Mouse (Mus musculus): Measurements from ENCODE around the gene Trex1. TPM values are rescaled to one million over a fixed set of nuclear protein-coding genes. Genes with fewer than 3 reads are reported as not detected.

Gene Trex1
- polyA plus RNA-seq, 1 experiment, result 40.4 TPM

- H3K27ac ChIP-seq (ENCODE audit: insufficient read depth, low read length), result no peak overlapping the region
- 75% methylated on average over 6 of the region's 6 CpGs for WGBS
- DNase-seq, result peak in 1 of 2 experiments; percentile 11
Observed at GRCm38 (mm10) chr9:109053851-109054250, 5.7 kb downstream of the Trex1 start.

GRCm38 (mm10) chr9:109053366-109053765, 6.2 kb downstream of the Trex1 start:
- Histone ChIP-seq H3K27ac (ENCODE audit: insufficient read depth, low read length) (no peak overlapping the region), H3K27me3 (ENCODE audit: control insufficient read depth, insufficient read depth, low read length) (no peaks in the 10 kb centered on the region), H3K4me1 (ENCODE audit: control insufficient read depth, insufficient read depth, low read length) (peaks cover 15% of the 10 kb centered on the region), H3K4me3 (replicated peaks; ENCODE audit: insufficient read depth, low read depth, low read length) (no peak overlapping the region)
- no peak for DNase-seq
- WGBS, result 78% methylated on average over 3 of the region's 3 CpGs
- no peak for TF ChIP-seq CTCF (IDR thresholded peaks at IDR 0.05; ENCODE audit: borderline replicate concordance, insufficient read depth, low read depth, low read length)
- no peak for TF ChIP-seq POLR2A (IDR thresholded peaks at IDR 0.05; ENCODE audit: borderline replicate concordance, insufficient read depth, low read length)

More at GRCm38 (mm10) chr9:109053851-109054250, 5.7 kb downstream of the Trex1 start:
- H3K4me3 ChIP-seq (replicated peaks; ENCODE audit: insufficient read depth, low read depth, low read length), result no peak overlapping the region
- H3K27me3 ChIP-seq (ENCODE audit: control insufficient read depth, insufficient read depth, low read length), result no peaks in the 10 kb centered on the region
- no peak for TF ChIP-seq CTCF (IDR thresholded peaks at IDR 0.05; ENCODE audit: borderline replicate concordance, insufficient read depth, low read depth, low read length)
- no peak for TF ChIP-seq POLR2A (IDR thresholded peaks at IDR 0.05; ENCODE audit: borderline replicate concordance, insufficient read depth, low read length)
- H3K4me1 ChIP-seq (ENCODE audit: control insufficient read depth, insufficient read depth, low read length), result peaks cover 20% of the 10 kb centered on the region

- WGBS, result 83% methylated on average over 9 of the region's 9 CpGs
- peak in 1 of 2 experiments; percentile 6 for DNase-seq
- Histone ChIP-seq H3K4me1 (ENCODE audit: control insufficient read depth, insufficient read depth, low read length) (peaks cover 9% of the 10 kb centered on the region), H3K27me3 (ENCODE audit: control insufficient read depth, insufficient read depth, low read length) (no peaks in the 10 kb centered on the region), H3K27ac (ENCODE audit: insufficient read depth, low read length) (no peak overlapping the region), H3K4me3 (replicated peaks; ENCODE audit: insufficient read depth, low read depth, low read length) (no peak overlapping the region)
- no peak for TF ChIP-seq POLR2A (IDR thresholded peaks at IDR 0.05; ENCODE audit: borderline replicate concordance, insufficient read depth, low read length)
- no peak for TF ChIP-seq CTCF (IDR thresholded peaks at IDR 0.05; ENCODE audit: borderline replicate concordance, insufficient read depth, low read depth, low read length)
Observed at GRCm38 (mm10) chr9:109052490-109053260, 6.9 kb downstream of the Trex1 start.

- WGBS, result 90% methylated on average over 10 of the region's 10 CpGs
- TF ChIP-seq POLR2A (IDR thresholded peaks at IDR 0.05; ENCODE audit: borderline replicate concordance, insufficient read depth, low read length), result no peak
- no peak for TF ChIP-seq CTCF (IDR thresholded peaks at IDR 0.05; ENCODE audit: borderline replicate concordance, insufficient read depth, low read depth, low read length)
Observed at GRCm38 (mm10) chr9:109051651-109052489, 7.7 kb downstream of the Trex1 start.

GRCm38 (mm10) chr9:109051011-109051501, 8.5 kb downstream of the Trex1 start:
- Histone ChIP-seq H3K27me3 (ENCODE audit: control insufficient read depth, insufficient read depth, low read length) (no peaks in the 10 kb centered on the region), H3K4me3 (replicated peaks; ENCODE audit: insufficient read depth, low read depth, low read length) (no peak overlapping the region), H3K27ac (ENCODE audit: insufficient read depth, low read length) (no peak overlapping the region), H3K4me1 (ENCODE audit: control insufficient read depth, insufficient read depth, low read length) (peaks cover 8% of the 10 kb centered on the region)
- TF ChIP-seq CTCF (IDR thresholded peaks at IDR 0.05; ENCODE audit: borderline replicate concordance, insufficient read depth, low read depth, low read length), result no peak
- no peak for TF ChIP-seq POLR2A (IDR thresholded peaks at IDR 0.05; ENCODE audit: borderline replicate concordance, insufficient read depth, low read length)
- DNase-seq, result no peak
- 89% methylated on average over 13 of the region's 13 CpGs for whole genome bisulfite sequencing

More at GRCm38 (mm10) chr9:109051651-109052489, 7.7 kb downstream of the Trex1 start:
- no peak for DNase-seq
- peaks cover 9% of the 10 kb centered on the region for H3K4me1 ChIP-seq (ENCODE audit: control insufficient read depth, insufficient read depth, low read length)
- H3K27me3 ChIP-seq (ENCODE audit: control insufficient read depth, insufficient read depth, low read length), result no peaks in the 10 kb centered on the region
- no peak overlapping the region for H3K27ac ChIP-seq (ENCODE audit: insufficient read depth, low read length)
- H3K4me3 ChIP-seq (replicated peaks; ENCODE audit: insufficient read depth, low read depth, low read length), result no peak overlapping the region

GRCm38 (mm10) chr9:109050674-109050997, 8.9 kb downstream of the Trex1 start:
- TF ChIP-seq CTCF (IDR thresholded peaks at IDR 0.05; ENCODE audit: borderline replicate concordance, insufficient read depth, low read depth, low read length) (no peak), POLR2A (IDR thresholded peaks at IDR 0.05; ENCODE audit: borderline replicate concordance, insufficient read depth, low read length) (no peak)

GRCm38 (mm10) chr9:109049996-109050673, 9.4 kb downstream of the Trex1 start:
- no peak overlapping the region for H3K4me3 ChIP-seq (replicated peaks; ENCODE audit: insufficient read depth, low read depth, low read length)
- TF ChIP-seq POLR2A (IDR thresholded peaks at IDR 0.05; ENCODE audit: borderline replicate concordance, insufficient read depth, low read length), result no peak
- TF ChIP-seq CTCF (IDR thresholded peaks at IDR 0.05; ENCODE audit: borderline replicate concordance, insufficient read depth, low read depth, low read length), result no peak
- WGBS, result 85% methylated on average over 9 of the region's 9 CpGs
- H3K27me3 ChIP-seq (ENCODE audit: control insufficient read depth, insufficient read depth, low read length), result no peaks in the 10 kb centered on the region
- H3K27ac ChIP-seq (ENCODE audit: insufficient read depth, low read length), result no peak overlapping the region
- H3K4me1 ChIP-seq (ENCODE audit: control insufficient read depth, insufficient read depth, low read length), result no peaks in the 10 kb centered on the region; the same call in 1 of the 2 replicates
- no peak for DNase-seq

More at GRCm38 (mm10) chr9:109050674-109050997, 8.9 kb downstream of the Trex1 start:
- Histone ChIP-seq H3K4me3 (replicated peaks; ENCODE audit: insufficient read depth, low read depth, low read length) (no peak overlapping the region), H3K27me3 (ENCODE audit: control insufficient read depth, insufficient read depth, low read length) (no peaks in the 10 kb centered on the region), H3K4me1 (ENCODE audit: control insufficient read depth, insufficient read depth, low read length) (peaks cover 5% of the 10 kb centered on the region), H3K27ac (ENCODE audit: insufficient read depth, low read length) (no peak overlapping the region)
- no peak for DNase-seq
- 85% methylated on average over 3 of the region's 3 CpGs for WGBS

Measured in cerebellum, adult 2 months (tissue).